Comparison of ENCODE assay signal across 16 mouse cellular contexts in genomic region chr11:95621010-95621409, GRCm38 (mm10). TPM values are rescaled to one million over a fixed set of nuclear protein-coding genes. Genes with fewer than 3 reads are reported as not detected.
DNase-seq lines count a peak whose midpoint lies in the region; ATAC-seq and TF ChIP-seq lines count a peak whose summit lies in the region.
"Had no signal": no experiment of that assay in that cellular context is flagged by ENCODE, and none has a peak within 500 bp of the region (broad histone marks: within the 10 kb centered on the region; RNA-seq: fewer than 3 reads in every experiment).

No protein-coding gene starts in this region.

- no peak for DNase-seq in hindbrain, embryonic 10.5 days (ENCODE audit: low spot score)
- DNase-seq in hindbrain, embryonic 11.5 days (ENCODE audit: low spot score) = no peak
- DNase-seq in retina, adult 2 months (ENCODE audit: low read depth, low spot score) = peak; percentile 28
- DNase-seq in retina, embryonic 14.5 days (ENCODE audit: low spot score) = no peak
- peak; percentile 61 for DNase-seq in kidney, postnatal 0 days (ENCODE audit: low spot score)
- DNase-seq in forebrain, embryonic 10.5 days (ENCODE audit: extremely low spot score, low spot score) = no peak
- DNase-seq in thymus, postnatal 10 days (ENCODE audit: low spot score in 2 of 2) = no peak
- DNase-seq: adrenal gland, adult 8-10 months; cerebellum, postnatal 14 days; thymus, adult 18-20 months had no signal

- no peak overlapping the region for H3K4me3 ChIP-seq in hindbrain, embryonic 10.5 days
- H3K4me3 ChIP-seq in hindbrain, embryonic 11.5 days (ENCODE audit: low read depth, low read length) = no peak overlapping the region
- H3K4me3 ChIP-seq in kidney, postnatal 0 days (replicated peaks; ENCODE audit: low read depth, low read length) = no peak overlapping the region
- H3K4me3 ChIP-seq in stomach, embryonic 16.5 days (replicated peaks; ENCODE audit: low read length) = no peak overlapping the region
- H3K4me3 ChIP-seq in forebrain, embryonic 10.5 days = no peak overlapping the region
- H3K4me3 ChIP-seq: liver, embryonic 15.5 days; midbrain, embryonic 10.5 days; myocyte had no signal

- H3K27ac ChIP-seq in hindbrain, embryonic 10.5 days = 0 out of 2 replicates have a peak overlapping the region, but pooled peaks have one; percentile 40
- no peak overlapping the region for H3K27ac ChIP-seq in hindbrain, embryonic 11.5 days (ENCODE audit: low read depth, low read length)
- H3K27ac ChIP-seq in kidney, postnatal 0 days = no peak overlapping the region
- no peak overlapping the region for H3K27ac ChIP-seq in stomach, embryonic 16.5 days (ENCODE audit: low read length)
- no peak overlapping the region for H3K27ac ChIP-seq in forebrain, embryonic 10.5 days
- H3K27ac ChIP-seq: hindbrain, embryonic 14.5 days; liver, embryonic 15.5 days; midbrain, embryonic 10.5 days had no signal

- H3K9ac ChIP-seq in hindbrain, embryonic 11.5 days (ENCODE audit: low read depth, low read length) = no peak overlapping the region
- H3K9ac ChIP-seq in kidney, postnatal 0 days (ENCODE audit: low read depth, low read length) = no peak overlapping the region
- no peak overlapping the region for H3K9ac ChIP-seq in stomach, embryonic 16.5 days (ENCODE audit: low read length)
- H3K9ac ChIP-seq: hindbrain, embryonic 14.5 days; liver, embryonic 15.5 days had no signal

- H3K27me3 ChIP-seq in hindbrain, embryonic 10.5 days (ENCODE audit: insufficient read depth, poor library complexity, severe bottlenecking) = peaks cover 53% of the 10 kb centered on the region
- no peaks in the 10 kb centered on the region for H3K27me3 ChIP-seq in hindbrain, embryonic 11.5 days (ENCODE audit: control insufficient read depth, insufficient read depth, low read length)
- H3K27me3 ChIP-seq in kidney, postnatal 0 days (ENCODE audit: insufficient read depth, low read length) = no peaks in the 10 kb centered on the region
- H3K27me3 ChIP-seq in stomach, embryonic 16.5 days (ENCODE audit: control insufficient read depth, insufficient read depth, low read length) = no peaks in the 10 kb centered on the region
- peaks cover 59% of the 10 kb centered on the region for H3K27me3 ChIP-seq in forebrain, embryonic 10.5 days (ENCODE audit: poor library complexity, severe bottlenecking)

- WGBS in hindbrain, embryonic 10.5 days = 47% methylated on average over 4 of the region's 4 CpGs
- 49% methylated on average over 4 of the region's 4 CpGs for WGBS in hindbrain, embryonic 11.5 days
- WGBS in kidney, postnatal 0 days = 29% methylated on average over 4 of the region's 4 CpGs
- WGBS in stomach, embryonic 16.5 days = 36% methylated on average over 4 of the region's 4 CpGs
- 63% methylated on average over 4 of the region's 4 CpGs for whole genome bisulfite sequencing in forebrain, embryonic 10.5 days

- ATAC-seq in hindbrain, embryonic 11.5 days (ENCODE audit: low FRiP score) = no peak
- 0 out of 2 replicates have a peak, but pooled peaks have one; percentile 64 for ATAC-seq in kidney, postnatal 0 days (replicated peaks; ENCODE audit: low FRiP score, low read depth)
- peak; percentile 56; the same call in 1 of the 2 replicates for ATAC-seq in stomach, embryonic 16.5 days (ENCODE audit: insufficient read depth, low FRiP score)
- ATAC-seq: forebrain, embryonic 16.5 days had no signal

- TF ChIP-seq CTCF in kidney, postnatal 0 days (IDR thresholded peaks at IDR 0.05; ENCODE audit: low read depth) = no peak

- H3K9me3 ChIP-seq in hindbrain, embryonic 10.5 days = no peaks in the 10 kb centered on the region
- no peaks in the 10 kb centered on the region for H3K9me3 ChIP-seq in hindbrain, embryonic 11.5 days (ENCODE audit: control insufficient read depth, low read length)
- H3K9me3 ChIP-seq in kidney, postnatal 0 days (replicated peaks; ENCODE audit: low read length) = no peaks in the 10 kb centered on the region
- no peaks in the 10 kb centered on the region for H3K9me3 ChIP-seq in stomach, embryonic 16.5 days (replicated peaks; ENCODE audit: control insufficient read depth, low read length)
- no peaks in the 10 kb centered on the region for H3K9me3 ChIP-seq in forebrain, embryonic 10.5 days
- H3K9me3 ChIP-seq: liver, embryonic 15.5 days; midbrain, embryonic 10.5 days had no signal

- H3K4me1 ChIP-seq in hindbrain, embryonic 10.5 days (replicated peaks) = peaks cover 55% of the 10 kb centered on the region
- 0 out of 2 replicates have a peak, but pooled peaks cover 4% of the 10 kb centered on the region for H3K4me1 ChIP-seq in hindbrain, embryonic 11.5 days (replicated peaks; ENCODE audit: control insufficient read depth, insufficient read depth, low read length)
- H3K4me1 ChIP-seq in kidney, postnatal 0 days (replicated peaks; ENCODE audit: insufficient read depth, low read length) = no peaks in the 10 kb centered on the region
- H3K4me1 ChIP-seq in stomach, embryonic 16.5 days (ENCODE audit: control insufficient read depth, insufficient read depth, low read length) = peaks cover 20% of the 10 kb centered on the region
- H3K4me1 ChIP-seq in forebrain, embryonic 10.5 days = peaks cover 36% of the 10 kb centered on the region
- H3K4me1 ChIP-seq: liver, embryonic 15.5 days had no signal

- no peak overlapping the region for H3K4me2 ChIP-seq in hindbrain, embryonic 11.5 days (replicated peaks; ENCODE audit: low read depth, low read length)
- H3K4me2 ChIP-seq in kidney, postnatal 0 days (ENCODE audit: low read length) = no peak overlapping the region
- H3K4me2 ChIP-seq in stomach, embryonic 16.5 days (ENCODE audit: low read depth, low read length) = no peak overlapping the region
- H3K4me2 ChIP-seq: hindbrain, embryonic 14.5 days; liver, embryonic 15.5 days had no signal

- no peaks in the 10 kb centered on the region for H3K36me3 ChIP-seq in hindbrain, embryonic 10.5 days
- no peaks in the 10 kb centered on the region for H3K36me3 ChIP-seq in hindbrain, embryonic 11.5 days (ENCODE audit: control insufficient read depth, insufficient read depth, low read length)
- no peaks in the 10 kb centered on the region for H3K36me3 ChIP-seq in kidney, postnatal 0 days (ENCODE audit: insufficient read depth, low read length)
- H3K36me3 ChIP-seq in stomach, embryonic 16.5 days (ENCODE audit: control insufficient read depth, insufficient read depth, low read length) = no peaks in the 10 kb centered on the region
- H3K36me3 ChIP-seq in forebrain, embryonic 10.5 days (replicated peaks) = no peaks in the 10 kb centered on the region
- H3K36me3 ChIP-seq: liver, embryonic 15.5 days; midbrain, embryonic 10.5 days had no signal

RNA-seq across cellular contexts. Expression of gene Ngfr, which starts 33.5 kb away (rescaled TPM):
- 28.7 and 51.6 TPM in 2 replicates for polyA plus RNA-seq in hindbrain, embryonic 10.5 days (2016; fragmentation: Nextera tagmentation; extraction: Ambion mirVana)
- 27.7 and 29.6 TPM in 2 replicates for polyA plus RNA-seq in hindbrain, embryonic 11.5 days (2014; fragmentation: Nextera tagmentation; extraction: Ambion mirVana)
- polyA plus RNA-seq in kidney, postnatal 0 days (2015; fragmentation: Nextera tagmentation; extraction: Ambion mirVana) = 6.2 and 7.6 TPM in 2 replicates
- 13.2 and 15.0 TPM in 2 replicates for polyA plus RNA-seq in stomach, embryonic 16.5 days (2015; fragmentation: Nextera tagmentation; extraction: Ambion mirVana)
- 12.3 and 14.6 TPM in 2 replicates for polyA plus RNA-seq in forebrain, embryonic 10.5 days (2016; fragmentation: Nextera tagmentation; extraction: Ambion mirVana)

RNA-seq across cellular contexts. Expression of gene Phb, which starts 45.7 kb away (rescaled TPM):
- polyA plus RNA-seq in hindbrain, embryonic 10.5 days (2016; fragmentation: Nextera tagmentation; extraction: Ambion mirVana) = 222 and 248 TPM in 2 replicates
- polyA plus RNA-seq in hindbrain, embryonic 11.5 days (2014; fragmentation: Nextera tagmentation; extraction: Ambion mirVana) = 176 and 195 TPM in 2 replicates
- polyA plus RNA-seq in kidney, postnatal 0 days (2015; fragmentation: Nextera tagmentation; extraction: Ambion mirVana) = 318 and 344 TPM in 2 replicates
- 209 and 221 TPM in 2 replicates for polyA plus RNA-seq in stomach, embryonic 16.5 days (2015; fragmentation: Nextera tagmentation; extraction: Ambion mirVana)
- 273 and 276 TPM in 2 replicates for polyA plus RNA-seq in forebrain, embryonic 10.5 days (2016; fragmentation: Nextera tagmentation; extraction: Ambion mirVana)

Comparison
In these comparisons a context has a peak if more than half of its experiments do, and no peak if none do; other contexts are left out.
1. DNase-seq: peak in retina, adult 2 months (single experiment) and kidney, postnatal 0 days (single experiment); none in hindbrain, embryonic 10.5 days (single experiment), hindbrain, embryonic 11.5 days (single experiment), retina, embryonic 14.5 days (single experiment), forebrain, embryonic 10.5 days (single experiment) and thymus, postnatal 10 days (0 of 2).